Mouse (Mus musculus) heart, postnatal 25 days (tissue): ENCODE measurements at regions not wholly inside any gene's neighbourhood (a gene's known extent, or its start where the extent isn't known, plus 50 kb on each side); places are given as distances from the start of the nearest gene placed in this dataset.

Experiments used
- DNase-seq: peaks from one replicate; pipeline ENCODE4 v3.0.0; 2022; ENCODE audit warnings: low spot score
- intact Hi-C: fragments of 180-260 bp; cut with DNase I; formaldehyde crosslinking; loops from one replicate; pipeline ENCODE4 v1.15.1; 2025

DNA sequence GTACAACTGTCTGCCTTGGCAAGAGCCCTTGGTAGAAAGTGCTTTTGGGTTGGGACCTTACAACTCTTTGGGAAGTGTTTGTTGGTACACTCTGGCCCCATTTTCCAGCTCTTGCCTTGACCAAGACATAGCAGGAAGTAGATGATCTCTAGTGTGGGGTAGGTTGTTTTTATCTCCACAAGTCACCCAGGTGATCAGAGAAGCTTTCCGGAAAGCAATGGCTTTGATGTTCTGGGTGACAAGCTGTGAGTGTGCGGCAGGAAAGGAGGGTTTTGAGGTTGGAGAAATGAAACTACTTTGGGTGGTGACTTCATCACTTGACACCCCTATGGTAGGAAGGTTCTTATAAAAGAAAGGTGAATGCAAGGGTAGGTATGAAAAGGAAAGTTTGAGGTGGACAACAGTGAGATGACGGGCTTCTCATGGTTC lies 1246.8 kb upstream of the A1bg start:
- no peak for DNase-seq
- intact Hi-C loops = loop anchor here (5.0 kb wide), 1 partner anchor 63 kb away; no protein-coding TSS in a partner anchor

DNA sequence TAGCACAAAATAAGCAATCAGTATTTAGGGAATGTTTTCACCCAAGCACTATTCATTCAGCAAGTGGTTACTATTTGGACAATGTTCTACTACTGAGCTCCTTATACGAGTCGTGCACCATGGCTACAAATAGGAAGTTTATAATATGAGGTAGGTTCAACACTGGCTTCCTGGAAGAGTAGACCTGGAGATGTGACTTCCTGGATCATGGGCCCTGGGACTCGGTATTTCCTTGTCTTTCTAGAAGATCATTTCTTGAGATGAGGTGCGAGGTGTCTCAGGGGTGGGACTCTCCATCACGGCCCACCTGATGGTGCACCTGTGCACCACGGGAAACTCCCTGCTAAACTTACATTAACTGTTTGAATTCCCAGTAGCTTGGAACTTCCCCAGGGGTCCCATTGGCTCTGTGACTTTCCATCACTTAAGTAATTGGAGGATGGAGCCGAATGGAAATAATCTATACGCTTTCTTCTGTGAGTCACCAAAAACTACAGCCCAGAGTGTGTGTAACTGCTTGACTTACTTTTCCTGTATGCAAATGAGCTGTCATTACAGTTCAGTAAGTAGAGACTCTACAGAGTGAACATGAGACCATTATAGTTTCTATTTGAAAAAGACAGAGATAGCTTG lies 1246.3 kb upstream of the A1bg start:
- intact Hi-C loops = no loop called here
- DNase-seq = no peak

DNA sequence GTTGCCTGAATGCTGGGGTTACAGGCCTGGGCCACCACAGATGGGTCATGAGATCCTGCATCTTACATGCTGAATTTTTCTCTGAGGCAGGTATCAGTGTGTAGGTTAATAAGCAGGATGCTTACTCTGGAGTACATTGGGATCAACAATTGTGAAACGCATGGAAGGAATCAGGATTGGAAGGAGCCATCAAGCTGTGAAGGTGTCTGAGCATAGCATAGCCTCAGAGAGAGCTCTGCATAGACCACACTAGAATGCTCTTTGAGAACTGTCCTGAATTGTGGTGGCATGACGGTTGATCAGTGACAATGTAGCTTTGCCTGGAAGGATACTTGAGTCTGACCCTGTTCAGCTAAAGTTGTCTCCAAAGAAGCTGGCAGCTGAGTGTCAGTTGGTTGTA lies 1245.7 kb upstream of the A1bg start:
- DNase-seq = no peak
- intact Hi-C loops = no loop called here

DNA sequence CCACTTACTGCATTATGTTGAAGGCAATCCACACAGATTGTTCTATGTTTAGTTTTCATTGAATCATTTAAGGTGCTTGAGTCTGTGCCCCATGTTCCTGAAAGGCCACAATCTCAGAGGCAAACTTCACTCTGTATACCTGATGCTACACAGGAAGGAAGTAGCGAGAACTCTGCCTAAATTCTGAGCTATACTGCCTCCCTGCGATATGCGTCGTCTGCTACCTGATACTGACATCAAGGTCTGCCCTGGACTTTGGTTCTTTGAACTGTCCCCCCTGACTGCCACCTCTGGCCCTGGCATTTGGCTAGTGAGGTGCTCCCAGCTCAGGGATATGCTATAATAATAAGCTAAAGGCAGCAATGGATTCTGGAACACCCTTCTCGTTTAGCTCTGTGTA lies 1244.0 kb upstream of the A1bg start:
- intact Hi-C loops = no loop called here
- DNase-seq = no peak

DNA sequence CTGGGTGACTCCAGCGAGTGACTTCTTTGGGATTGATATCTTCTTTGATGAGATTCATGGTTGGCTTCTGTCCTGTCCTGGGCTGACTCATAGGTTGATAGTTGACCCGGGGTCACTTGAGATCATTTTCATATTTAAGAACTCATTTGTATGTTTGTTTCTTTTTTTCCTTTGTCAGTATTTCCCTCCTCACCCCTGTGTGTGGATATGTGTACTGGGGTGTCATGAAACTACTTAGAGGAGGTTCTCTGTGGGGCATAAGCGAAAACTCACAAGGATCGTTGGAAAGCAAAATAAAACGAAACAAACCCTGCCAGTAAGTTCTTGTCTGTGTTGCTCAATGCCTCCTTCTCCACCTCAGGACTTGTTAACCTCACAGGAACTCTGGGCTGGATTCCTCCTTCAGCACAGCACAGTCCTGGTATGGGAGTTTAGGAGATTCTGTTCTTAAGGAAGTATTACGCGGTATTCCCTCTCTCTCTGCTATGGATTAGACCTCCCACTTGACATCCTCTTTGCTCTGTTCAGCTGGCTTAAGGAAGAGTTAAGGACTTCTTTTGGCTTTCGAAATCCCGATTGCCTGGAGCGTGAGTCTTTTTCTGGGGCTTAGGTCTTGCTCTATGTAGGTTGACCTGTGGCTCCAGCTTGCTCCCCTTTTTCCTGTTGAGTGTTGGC lies 1243.2 kb upstream of the A1bg start:
- no peak for DNase-seq
- intact Hi-C loops = no loop called here

DNA sequence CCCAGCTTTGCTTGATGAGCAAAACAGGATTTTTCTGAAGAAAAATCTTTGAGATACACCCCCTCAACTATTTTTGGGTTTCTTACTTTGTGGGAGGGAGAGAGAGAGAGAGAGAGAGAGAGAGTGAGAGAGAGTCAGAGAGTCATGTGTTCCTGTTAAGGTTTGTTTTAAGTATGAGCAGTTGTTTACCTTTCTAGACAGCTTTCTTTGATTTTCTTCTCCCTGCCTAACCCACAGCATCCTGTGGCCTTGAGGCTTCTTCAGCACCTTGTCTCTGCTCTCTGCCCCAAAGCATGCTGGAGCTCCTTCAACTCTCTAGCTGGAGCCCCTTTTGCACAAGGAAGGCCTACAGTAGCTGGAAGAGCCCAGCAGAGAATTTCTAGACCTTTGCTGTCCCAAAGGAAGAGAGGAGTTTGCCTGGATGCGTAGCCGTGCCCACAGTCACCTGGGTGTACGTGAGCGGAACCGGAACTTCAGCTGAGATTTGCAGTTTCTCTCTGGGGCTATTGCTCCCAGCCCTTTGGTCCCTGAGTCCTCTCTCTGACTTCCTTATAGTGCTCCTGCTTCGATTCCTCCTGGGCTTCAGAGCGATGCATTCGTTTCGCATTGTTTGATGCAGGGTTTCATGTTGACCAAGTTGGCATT lies 1242.1 kb upstream of the A1bg start:
- DNase-seq = no peak
- intact Hi-C loops = no loop called here

DNA sequence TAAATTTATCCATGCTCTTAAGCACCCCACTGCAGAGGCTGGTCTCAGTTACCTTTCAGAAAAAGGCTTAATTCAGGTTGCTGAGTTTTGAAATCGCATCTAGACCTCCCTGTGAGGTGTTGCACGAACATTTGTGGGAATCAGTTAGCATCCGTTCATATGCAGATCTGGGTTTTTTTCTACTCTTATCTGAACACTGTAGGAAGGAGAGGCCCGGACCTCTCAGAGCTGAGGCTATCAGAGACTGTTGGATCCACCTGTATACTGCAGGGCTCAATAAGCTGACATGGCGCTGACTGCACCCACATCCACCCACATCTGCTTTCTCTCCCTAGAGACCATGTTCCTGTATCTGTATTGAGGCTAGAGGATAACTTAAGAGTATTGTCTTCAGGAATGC lies 1240.4 kb upstream of the A1bg start:
- DNase-seq = no peak
- intact Hi-C loops = no loop called here

DNA sequence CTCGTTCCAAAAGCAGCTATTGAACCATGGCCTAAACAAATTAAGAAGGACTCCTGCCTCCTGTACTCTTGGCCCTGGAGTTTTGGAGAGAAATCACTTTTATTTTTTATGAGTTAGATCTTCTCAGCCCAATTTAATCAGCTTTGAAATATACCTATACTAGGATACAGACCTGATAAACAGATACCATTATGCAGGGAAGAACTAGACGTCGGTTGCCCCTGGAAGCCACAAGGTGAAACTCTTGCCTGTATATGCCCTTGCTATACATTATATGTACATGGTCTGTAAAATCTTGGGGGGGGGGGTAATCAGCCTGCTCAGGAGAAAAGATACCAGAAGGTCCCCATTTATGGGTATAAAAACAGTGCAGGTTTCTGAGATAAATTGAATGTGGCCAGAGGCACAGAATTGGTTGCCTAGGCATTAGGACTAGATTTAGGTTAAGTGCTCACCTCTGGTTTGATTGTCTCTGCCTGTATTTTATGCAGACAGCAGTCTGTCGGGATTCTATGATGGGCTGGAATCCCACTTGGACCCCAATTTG lies 1239.9 kb upstream of the A1bg start:
- no peak for DNase-seq
- intact Hi-C loops = no loop called here

DNA sequence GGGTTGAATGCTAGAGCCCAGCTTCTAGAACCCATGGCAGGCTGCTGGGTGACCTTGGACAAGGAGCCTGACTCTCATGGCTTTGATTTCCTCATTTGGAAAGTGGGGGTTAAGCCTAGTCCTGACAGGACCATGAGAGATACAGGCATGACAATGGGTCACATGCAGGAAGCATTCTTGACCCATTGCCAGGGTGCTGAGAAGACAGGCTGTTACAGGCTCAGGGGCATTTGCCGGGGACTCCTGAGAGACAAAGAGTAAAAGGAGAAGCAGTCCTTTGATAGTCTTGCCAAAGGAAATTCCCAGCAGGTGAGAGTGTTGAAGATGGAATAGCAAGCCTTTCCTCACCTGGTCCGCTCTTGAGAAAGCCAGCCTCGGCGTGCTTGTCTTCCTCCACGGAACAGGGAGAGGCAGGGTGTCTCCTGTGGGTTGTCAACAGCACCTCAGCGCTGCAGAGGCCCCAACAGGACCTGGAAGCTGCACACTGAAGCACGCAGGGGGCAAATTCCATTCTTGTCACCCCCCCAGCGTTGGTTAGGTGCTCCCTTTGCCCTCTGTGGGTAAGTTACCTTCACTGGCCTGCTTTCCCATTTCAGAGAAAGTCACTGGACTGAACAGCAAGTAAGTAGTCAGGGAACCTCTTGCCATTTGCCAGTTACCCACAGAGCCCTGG lies 1239.3 kb upstream of the A1bg start:
- no peak for DNase-seq
- intact Hi-C loops = no loop called here

DNA sequence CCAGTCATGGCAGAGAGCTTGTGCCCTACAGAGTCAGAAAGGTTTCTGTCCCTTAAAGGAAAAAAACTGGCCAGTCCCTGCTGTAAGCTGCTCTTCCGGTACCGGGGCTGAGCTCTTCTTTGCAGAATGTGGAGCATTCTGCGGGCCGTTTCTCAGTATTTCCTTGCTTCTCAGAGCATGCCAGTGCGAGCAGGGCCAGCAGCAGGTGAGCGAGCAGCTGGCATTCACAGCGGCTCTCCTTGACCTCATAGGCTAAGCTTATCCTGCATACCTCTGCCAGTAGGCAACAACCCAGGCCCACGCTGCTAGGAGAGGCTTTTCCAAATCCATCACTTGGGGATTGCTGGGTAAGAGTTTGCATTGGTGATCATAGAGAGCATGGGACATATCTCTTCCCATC lies 1238.2 kb upstream of the A1bg start:
- intact Hi-C loops = no loop called here
- no peak for DNase-seq

DNA sequence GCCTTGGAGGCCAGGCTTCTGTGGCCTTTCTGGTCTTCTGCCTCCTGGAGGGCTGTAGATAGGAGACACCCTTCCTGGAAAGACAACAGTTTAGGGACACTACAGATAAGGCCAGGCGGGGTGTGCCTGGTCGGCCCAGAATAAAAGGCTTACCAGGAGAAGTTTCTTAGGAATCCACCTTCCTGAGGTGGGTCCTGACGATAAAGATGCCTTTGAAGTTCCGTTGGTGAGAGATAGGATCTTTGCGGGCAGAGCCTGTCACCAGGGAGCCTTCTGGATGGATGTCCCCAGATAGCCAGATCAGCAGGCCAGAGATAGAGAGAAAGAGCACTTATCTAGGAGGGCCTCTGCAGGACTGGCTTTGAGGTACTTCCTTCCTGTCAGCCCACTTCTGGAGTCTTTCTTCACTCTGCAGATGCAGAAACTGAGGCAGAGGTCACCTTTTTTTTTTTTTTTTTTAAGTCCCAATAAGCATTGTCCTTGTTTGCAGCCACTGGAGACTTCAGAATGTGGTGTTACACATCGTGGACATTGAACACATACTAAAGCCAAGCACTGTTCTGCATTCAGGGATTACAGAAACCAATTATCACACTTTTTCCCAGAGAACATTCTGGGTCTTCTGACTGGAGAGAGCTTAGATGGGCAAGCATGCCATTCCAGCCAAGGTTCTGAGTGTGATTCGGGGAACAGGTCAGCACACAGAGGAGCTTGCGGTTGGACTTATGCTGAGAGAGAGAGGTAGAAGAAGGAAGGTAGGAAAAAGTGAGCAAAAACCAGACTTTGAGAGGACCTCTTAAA lies 1236.3 kb upstream of the A1bg start:
- DNase-seq = no peak
- intact Hi-C loops = no loop called here

DNA sequence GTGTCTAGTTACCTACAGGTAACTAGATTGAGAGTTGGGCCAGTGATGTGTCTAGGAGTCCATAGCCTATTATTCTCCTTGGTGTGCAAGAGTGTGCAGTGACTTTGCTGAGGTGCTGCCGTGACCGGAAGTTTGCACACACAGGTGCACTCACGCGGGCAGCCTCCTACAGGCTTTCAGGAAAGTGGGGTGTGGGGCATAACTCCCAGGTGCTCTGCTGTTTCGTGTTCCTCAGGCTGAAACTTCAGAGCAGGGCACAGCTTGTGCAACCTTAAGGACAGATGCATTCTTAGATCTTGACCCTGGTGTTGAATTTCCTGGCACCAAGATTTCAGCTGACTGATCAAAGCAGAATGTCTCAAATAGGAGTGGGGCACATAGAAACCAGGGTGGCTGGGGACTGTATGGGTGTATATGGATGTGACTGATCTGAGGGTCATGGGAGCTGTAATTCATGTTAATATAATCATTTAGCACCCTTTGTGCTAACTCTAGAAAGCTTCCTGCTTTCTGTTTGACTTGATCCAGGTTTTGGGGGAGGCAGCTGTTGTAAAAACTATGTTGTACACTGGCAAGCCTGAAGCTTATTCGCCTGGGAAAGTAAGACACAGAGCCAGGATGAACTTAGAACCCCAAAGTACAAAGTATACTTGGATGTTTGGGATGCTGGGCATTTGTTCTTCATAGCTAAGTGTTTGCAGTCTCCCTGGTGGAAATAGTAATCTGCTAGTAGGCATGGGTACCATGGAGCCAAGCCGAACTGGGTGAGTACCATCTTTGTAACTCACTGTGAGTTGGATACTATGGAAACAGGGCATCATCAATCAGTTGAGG lies 1234.6 kb upstream of the A1bg start:
- intact Hi-C loops = no loop called here
- no peak for DNase-seq

DNA sequence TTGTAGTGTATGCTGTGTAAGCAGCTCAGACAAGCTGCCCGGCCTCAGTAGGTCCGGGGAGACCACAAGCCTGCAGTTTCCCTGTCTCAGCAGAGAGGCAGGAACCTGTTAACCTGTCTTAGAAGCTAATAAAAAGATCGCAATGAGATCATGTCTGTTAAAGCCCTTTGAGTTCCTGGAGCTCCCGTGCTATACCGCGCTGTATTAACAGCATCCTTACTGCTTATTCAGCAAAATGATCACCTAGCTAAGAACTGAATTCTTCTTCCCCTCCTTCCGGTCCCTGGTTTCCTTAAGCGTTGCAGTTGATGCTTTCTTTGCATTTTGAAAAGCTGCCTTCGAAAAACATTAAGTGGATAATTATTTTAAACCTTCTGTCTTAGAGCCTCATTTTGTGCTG lies 1230.4 kb upstream of the A1bg start:
- intact Hi-C loops = no loop called here
- no peak for DNase-seq

DNA sequence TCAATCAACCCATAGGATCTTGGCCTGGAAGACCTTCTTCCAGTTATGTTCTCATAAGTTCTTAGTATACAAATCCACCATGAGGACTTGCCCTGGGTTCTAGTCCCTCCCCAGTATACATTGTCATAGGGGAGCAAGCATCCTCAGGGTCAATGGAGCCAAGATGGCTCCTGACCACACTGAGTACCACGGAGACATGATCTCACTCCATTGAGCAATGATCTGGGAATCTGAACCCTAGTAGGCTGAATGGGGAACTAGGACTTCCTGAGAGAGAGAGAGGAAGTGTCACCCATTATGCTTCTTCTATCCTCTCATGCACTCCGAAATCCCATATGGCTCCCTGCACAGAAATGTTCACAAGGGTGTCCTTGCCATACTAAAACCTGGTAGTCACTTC lies 1229.3 kb upstream of the A1bg start:
- intact Hi-C loops = no loop called here

DNA sequence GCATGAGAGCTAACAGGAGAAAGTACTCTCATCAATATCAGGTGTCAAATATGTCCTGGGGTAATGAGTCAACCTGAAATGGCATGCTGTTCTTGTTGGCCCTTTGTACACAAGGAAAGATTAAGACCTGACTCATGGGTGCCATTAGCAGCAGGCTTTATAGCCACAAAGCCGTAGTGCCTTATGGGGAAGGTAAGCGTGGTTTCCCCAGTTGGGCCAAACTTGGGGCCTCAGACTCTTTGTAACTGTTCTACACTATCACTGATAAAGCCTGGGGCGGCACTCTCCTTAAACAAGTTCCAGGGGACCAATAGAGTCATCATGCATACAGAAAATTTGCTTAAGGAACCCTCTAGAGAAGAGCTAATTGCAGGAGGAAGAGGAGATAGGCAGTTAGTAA lies 1228.9 kb upstream of the A1bg start:
- intact Hi-C loops = no loop called here
- DNase-seq = no peak

More for the DNA sequence above, 1229.3 kb upstream of the A1bg start:
- DNase-seq = no peak

DNA sequence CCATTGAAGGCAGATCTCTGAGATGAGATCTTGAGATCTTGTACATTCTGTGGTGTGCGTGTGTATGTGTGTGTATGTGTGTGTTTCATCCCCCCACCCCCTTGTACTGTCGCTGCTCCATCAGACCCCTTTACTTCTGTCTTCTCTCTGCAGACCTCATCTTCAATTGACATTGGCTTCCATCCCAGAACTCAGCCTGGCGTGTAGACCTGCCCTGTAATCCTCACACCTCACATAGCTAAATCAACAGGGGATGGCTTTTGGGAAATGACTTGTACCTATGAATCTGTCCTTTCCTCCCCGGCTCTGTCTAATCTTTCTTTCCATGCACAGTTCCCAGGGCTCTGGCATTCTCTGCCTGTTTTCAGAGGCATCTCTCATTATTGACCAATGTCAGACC lies 1227.5 kb upstream of the A1bg start:
- intact Hi-C loops = no loop called here
- no peak for DNase-seq

DNA sequence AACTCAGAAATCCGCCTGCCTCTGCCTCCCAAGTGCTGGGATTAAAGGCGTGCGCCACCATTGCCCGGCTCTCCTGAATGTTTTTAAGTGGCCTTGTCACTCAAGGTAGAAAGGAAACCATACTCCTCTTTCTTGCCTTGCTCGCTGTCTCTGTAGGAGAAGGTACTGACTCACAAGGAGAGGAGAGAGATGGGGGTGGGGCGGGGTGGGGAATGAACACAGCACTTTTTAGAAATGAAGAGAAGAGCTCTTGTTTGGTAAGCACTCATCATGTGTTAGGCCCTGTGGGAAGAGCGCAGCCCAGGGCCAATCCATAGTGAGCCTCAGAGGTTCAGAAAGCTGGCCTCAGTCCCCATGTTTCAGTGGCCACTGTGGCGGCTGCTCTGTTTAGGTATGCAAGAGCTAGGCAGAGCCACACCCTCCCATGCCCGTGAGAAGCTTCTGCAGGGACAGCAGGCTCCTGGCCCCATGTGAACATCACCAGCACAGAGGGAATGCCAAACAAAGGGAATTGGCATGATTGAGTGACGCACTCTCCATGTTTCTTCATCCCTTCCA lies 1225.9 kb upstream of the A1bg start:
- intact Hi-C loops = no loop called here

DNA sequence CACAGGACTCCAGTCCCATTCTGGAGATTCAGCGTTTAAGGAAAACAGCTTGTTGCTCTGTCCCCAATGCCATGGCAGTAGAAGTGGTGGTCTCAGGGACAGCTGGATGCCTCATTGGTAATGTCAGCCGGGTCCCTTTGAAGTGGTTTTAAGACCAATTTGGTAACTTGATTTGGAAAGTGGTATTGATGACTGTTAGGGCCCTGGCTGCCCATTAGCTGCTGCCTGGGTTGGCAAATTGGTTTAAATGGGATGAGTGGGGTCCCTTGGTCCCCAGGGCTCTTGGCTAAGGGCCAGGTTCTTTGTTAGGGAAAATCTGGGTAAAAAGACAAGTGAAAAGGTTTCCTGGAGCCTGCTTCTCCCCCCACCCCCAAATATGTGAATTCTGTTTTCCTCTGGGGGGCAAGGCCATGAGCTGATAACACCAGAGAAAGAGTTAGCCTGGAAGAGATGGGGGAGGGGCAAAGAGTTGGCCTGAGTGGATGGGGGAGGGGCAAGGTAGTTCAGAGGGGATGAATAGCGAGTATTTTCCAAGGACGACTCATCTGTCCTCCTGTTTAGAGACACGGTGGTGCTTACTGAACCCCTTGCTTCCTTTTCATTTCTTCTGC lies 1224.6 kb upstream of the A1bg start:
- no peak for DNase-seq
- intact Hi-C loops = no loop called here

More for the DNA sequence above, 1225.9 kb upstream of the A1bg start:
- DNase-seq = no peak
